Mouse (Mus musculus): ENCODE data around the gene Pygm.

Pygm gene

GRCm38 (mm10) chr19:6415454-6415853 lies 31.3 kb downstream of the Pygm start:
- DNase-seq, result peak; percentile 21

GRCm38 (mm10) chr19:6416124-6416770 lies 32.0 kb downstream of the Pygm start:
- DNase-seq, result no peak

- DNase-seq, result no peak
Measured at GRCm38 (mm10) chr19:6416894-6417761, 32.9 kb downstream of the Pygm start.

GRCm38 (mm10) chr19:6418233-6418879 lies 34.2 kb downstream of the Pygm start, which contains the start of gene Nrxn2:
Gene Nrxn2 (plus strand): TSS chr19:6418731.
- DNase-seq, result peak; percentile 80

GRCm38 (mm10) chr19:6418984-6419692 lies 34.9 kb downstream of the Pygm start:
- DNase-seq, result no peak

GRCm38 (mm10) chr19:6419805-6420310 lies 35.7 kb downstream of the Pygm start:
- no peak for DNase-seq

GRCm38 (mm10) chr19:6420481-6421210 lies 36.4 kb downstream of the Pygm start:
- DNase-seq, result no peak

- no peak for DNase-seq
Measured at GRCm38 (mm10) chr19:6421211-6421590, 37.0 kb downstream of the Pygm start.

GRCm38 (mm10) chr19:6422014-6422413 lies 37.8 kb downstream of the Pygm start:
- DNase-seq, result no peak

GRCm38 (mm10) chr19:6423241-6423640 lies 39.0 kb downstream of the Pygm start:
- no peak for DNase-seq

- no peak for DNase-seq
Measured at GRCm38 (mm10) chr19:6424137-6424881, 40.1 kb downstream of the Pygm start.

- DNase-seq, result no peak
Measured at GRCm38 (mm10) chr19:6425595-6425994, 41.4 kb downstream of the Pygm start.

GRCm38 (mm10) chr19:6426703-6427500 lies 42.7 kb downstream of the Pygm start:
- DNase-seq, result peak; percentile 56

GRCm38 (mm10) chr19:6427653-6428434 lies 43.6 kb downstream of the Pygm start:
- peak; percentile 27 for DNase-seq

GRCm38 (mm10) chr19:6428501-6429200 lies 44.5 kb downstream of the Pygm start:
- DNase-seq, result no peak

- DNase-seq, result no peak
Measured at GRCm38 (mm10) chr19:6443016-6443415, 58.8 kb downstream of the Pygm start.

- DNase-seq, result no peak
Measured at GRCm38 (mm10) chr19:6445761-6446423, 61.7 kb downstream of the Pygm start.

- no peak for DNase-seq
Measured at GRCm38 (mm10) chr19:6446736-6447437, 62.7 kb downstream of the Pygm start.
